Mouse (Mus musculus) neural tube, embryonic 13.5 days (tissue): ENCODE measurements around the gene Nav2. TPM values are rescaled to one million over a fixed set of nuclear protein-coding genes. Genes with fewer than 3 reads are reported as not detected.

Source experiments
- ATAC-seq: fragments of 200-750 bp; cut with Nextera tagmentation; 2 replicates; pipeline ENCODE4 v1.8.0; 2017; ENCODE audit warnings: low read depth, mild to moderate bottlenecking, moderate TSS enrichment, moderate library complexity
- H3K27ac ChIP-seq: fragments of 300-500 bp; sonication (generic); replicated peaks from 2 replicates; pipeline ENCODE4 v1.5.1; 2015; ENCODE audit warnings: moderate library complexity, mild to moderate bottlenecking, inconsistent platforms
- H3K27me3 ChIP-seq: fragments of 300-500 bp; sonication (generic); 2 replicates; pipeline ENCODE4 v1.6.1; 2015; ENCODE audit warnings: mild to moderate bottlenecking, inconsistent platforms
- H3K36me3 ChIP-seq: fragments of 300-500 bp; sonication (generic); 2 replicates; pipeline ENCODE4 v1.6.1; 2015; ENCODE audit warnings: mild to moderate bottlenecking, inconsistent platforms
- H3K4me1 ChIP-seq: fragments of 300-500 bp; sonication (generic); replicated peaks from 2 replicates; pipeline ENCODE4 v1.6.1; 2015; ENCODE audit warnings: inconsistent platforms
- H3K4me2 ChIP-seq: fragments of 300-500 bp; sonication (generic); 2 replicates; pipeline ENCODE4 v1.6.1; 2015; ENCODE audit warnings: inconsistent platforms, mild to moderate bottlenecking, moderate library complexity
- H3K4me3 ChIP-seq: fragments of 300-500 bp; sonication (generic); 2 replicates; pipeline ENCODE4 v1.5.1; 2015; ENCODE audit warnings: mild to moderate bottlenecking, inconsistent platforms
- H3K9ac ChIP-seq: fragments of 300-500 bp; sonication (generic); 2 replicates; pipeline ENCODE4 v1.6.1; 2015; ENCODE audit warnings: moderate library complexity, mild to moderate bottlenecking, inconsistent platforms
- H3K9me3 ChIP-seq: fragments of 300-500 bp; sonication (generic); 2 replicates; pipeline ENCODE4 v1.6.1; 2016; ENCODE audit warnings: inconsistent platforms
- WGBS: fragments of 180-500 bp; shearing (Covaris S2); methylation state at CpG from one replicate; pipeline ENCODE4 v1.1.7; 2015; 5-methylcytosine and 5-hydroxymethylcytosine counted together
- polyA plus RNA-seq: library from polyadenylated mRNA; unstranded; fragments of >200 nt; fragmentation: Nextera tagmentation; extraction: Ambion mirVana; gene quantifications from 2 replicates; pipeline ENCODE4 v1.2.1, GENCODE M21; 2015

Nav2 gene
- polyA plus RNA-seq, 1 experiment from 2014 or later: 19.6 TPM

GRCm38 (mm10) chr7:49426060-49426459 is 517.5 kb downstream of the Nav2 start:
- WGBS: 42% methylated on average over 4 of the region's 4 CpGs
- H3K27ac ChIP-seq: no peak overlapping the region; the same call in 1 of the 2 replicates
- H3K9me3 ChIP-seq: no peaks in the 10 kb centered on the region
- H3K4me3 ChIP-seq: no peak overlapping the region
- peaks cover 4% of the 10 kb centered on the region; the same call in 1 of the 2 replicates for H3K36me3 ChIP-seq
- peaks cover 8% of the 10 kb centered on the region; the same call in 1 of the 2 replicates for H3K4me1 ChIP-seq
- no peak overlapping the region for H3K9ac ChIP-seq
- H3K4me2 ChIP-seq: no peak overlapping the region
- no peak for ATAC-seq
- H3K27me3 ChIP-seq: no peaks in the 10 kb centered on the region

- no peaks in the 10 kb centered on the region for H3K27me3 ChIP-seq
Observed at GRCm38 (mm10) chr7:49427843-49428242, 519.3 kb downstream of the Nav2 start.

GRCm38 (mm10) chr7:49428947-49429346 is 520.4 kb downstream of the Nav2 start:
- Histone ChIP-seq H3K4me2 (no peak overlapping the region), H3K27ac (no peak overlapping the region), H3K4me1 (peaks cover 8% of the 10 kb centered on the region; the same call in 1 of the 2 replicates), H3K4me3 (no peak overlapping the region), H3K9me3 (no peaks in the 10 kb centered on the region), H3K36me3 (no peaks in the 10 kb centered on the region), H3K27me3 (no peaks in the 10 kb centered on the region), H3K9ac (no peak overlapping the region)
- WGBS: 69% methylated on average over 5 of the region's 5 CpGs
- ATAC-seq: peak; percentile 82

More at GRCm38 (mm10) chr7:49427843-49428242, 519.3 kb downstream of the Nav2 start:
- 58% methylated on average over 6 of the region's 6 CpGs for WGBS
- no peak overlapping the region for H3K4me3 ChIP-seq
- no peak overlapping the region for H3K27ac ChIP-seq
- H3K36me3 ChIP-seq: no peaks in the 10 kb centered on the region
- H3K9ac ChIP-seq: no peak overlapping the region
- H3K4me2 ChIP-seq: no peak overlapping the region
- no peaks in the 10 kb centered on the region for H3K9me3 ChIP-seq
- H3K4me1 ChIP-seq: peaks cover 8% of the 10 kb centered on the region; the same call in 1 of the 2 replicates
- ATAC-seq: no peak

- 88% methylated on average over 7 of the region's 7 CpGs for whole genome bisulfite sequencing
- H3K36me3 ChIP-seq: no peaks in the 10 kb centered on the region
Observed at GRCm38 (mm10) chr7:49430808-49431207, 522.3 kb downstream of the Nav2 start.

GRCm38 (mm10) chr7:49433945-49434344 is 525.4 kb downstream of the Nav2 start:
- Histone ChIP-seq H3K4me2 (no peak overlapping the region), H3K9ac (no peak overlapping the region)

More at GRCm38 (mm10) chr7:49430808-49431207, 522.3 kb downstream of the Nav2 start:
- no peak overlapping the region for H3K27ac ChIP-seq
- H3K4me1 ChIP-seq: peaks cover 6% of the 10 kb centered on the region; the same call in 1 of the 2 replicates
- H3K4me2 ChIP-seq: no peak overlapping the region
- no peak overlapping the region for H3K9ac ChIP-seq
- H3K27me3 ChIP-seq: no peaks in the 10 kb centered on the region
- no peak overlapping the region for H3K4me3 ChIP-seq
- ATAC-seq: no peak
- no peaks in the 10 kb centered on the region for H3K9me3 ChIP-seq

GRCm38 (mm10) chr7:49436492-49436891 is 528.0 kb downstream of the Nav2 start:
- no peaks in the 10 kb centered on the region for H3K9me3 ChIP-seq
- no peak overlapping the region for H3K4me2 ChIP-seq
- H3K27ac ChIP-seq: no peak overlapping the region
- no peak overlapping the region for H3K9ac ChIP-seq
- H3K4me3 ChIP-seq: no peak overlapping the region
- no peaks in the 10 kb centered on the region for H3K27me3 ChIP-seq
- peaks cover 16% of the 10 kb centered on the region for H3K4me1 ChIP-seq
- no peak for ATAC-seq
- 74% methylated on average over 7 of the region's 7 CpGs for WGBS
- H3K36me3 ChIP-seq: no peaks in the 10 kb centered on the region

More at GRCm38 (mm10) chr7:49433945-49434344, 525.4 kb downstream of the Nav2 start:
- Histone ChIP-seq H3K27ac (no peak overlapping the region), H3K27me3 (no peaks in the 10 kb centered on the region), H3K9me3 (no peaks in the 10 kb centered on the region), H3K4me1 (peaks cover 12% of the 10 kb centered on the region), H3K4me3 (no peak overlapping the region), H3K36me3 (no peaks in the 10 kb centered on the region)
- no peak for ATAC-seq

- no peak overlapping the region for H3K4me2 ChIP-seq
- H3K27ac ChIP-seq: no peak overlapping the region
- no peak overlapping the region for H3K4me3 ChIP-seq
- H3K9ac ChIP-seq: no peak overlapping the region
- H3K36me3 ChIP-seq: no peaks in the 10 kb centered on the region
- no peaks in the 10 kb centered on the region for H3K27me3 ChIP-seq
- H3K9me3 ChIP-seq: no peaks in the 10 kb centered on the region
- ATAC-seq: no peak
- H3K4me1 ChIP-seq: peaks cover 23% of the 10 kb centered on the region
- WGBS: 47% methylated on average over 11 of the region's 11 CpGs
Observed at GRCm38 (mm10) chr7:49437901-49438300, 529.4 kb downstream of the Nav2 start.

- Histone ChIP-seq H3K36me3 (no peaks in the 10 kb centered on the region), H3K9me3 (no peaks in the 10 kb centered on the region), H3K27me3 (no peaks in the 10 kb centered on the region), H3K4me2 (no peak overlapping the region), H3K27ac (no peak overlapping the region), H3K4me3 (no peak overlapping the region), H3K4me1 (peaks cover 23% of the 10 kb centered on the region), H3K9ac (no peak overlapping the region)
- ATAC-seq: no peak
- 78% methylated on average over 2 of the region's 2 CpGs for WGBS
Observed at GRCm38 (mm10) chr7:49439136-49439535, 530.6 kb downstream of the Nav2 start.

- Histone ChIP-seq H3K4me2 (no peak overlapping the region), H3K27me3 (no peaks in the 10 kb centered on the region), H3K4me1 (peaks cover 23% of the 10 kb centered on the region), H3K27ac (no peak overlapping the region), H3K36me3 (no peaks in the 10 kb centered on the region), H3K9ac (no peak overlapping the region), H3K4me3 (no peak overlapping the region), H3K9me3 (no peaks in the 10 kb centered on the region)
- no peak for ATAC-seq
- WGBS: 91% methylated on average over 14 of the region's 14 CpGs
Observed at GRCm38 (mm10) chr7:49440333-49440969, 531.9 kb downstream of the Nav2 start.

- 75% methylated on average over 8 of the region's 8 CpGs for WGBS
- no peak for ATAC-seq
- H3K4me3 ChIP-seq: no peak overlapping the region
Observed at GRCm38 (mm10) chr7:49442174-49442573, 533.7 kb downstream of the Nav2 start.

GRCm38 (mm10) chr7:49448580-49448979 is 540.1 kb downstream of the Nav2 start:
- no peak overlapping the region for H3K4me3 ChIP-seq
- WGBS: 66% methylated on average over 3 of the region's 3 CpGs
- H3K4me1 ChIP-seq: peaks cover 19% of the 10 kb centered on the region
- no peak for ATAC-seq
- H3K9ac ChIP-seq: no peak overlapping the region
- H3K27me3 ChIP-seq: no peaks in the 10 kb centered on the region
- H3K4me2 ChIP-seq: no peak overlapping the region
- H3K27ac ChIP-seq: no peak overlapping the region
- no peaks in the 10 kb centered on the region for H3K9me3 ChIP-seq
- peaks cover 13% of the 10 kb centered on the region for H3K36me3 ChIP-seq

More at GRCm38 (mm10) chr7:49442174-49442573, 533.7 kb downstream of the Nav2 start:
- peaks cover 23% of the 10 kb centered on the region for H3K4me1 ChIP-seq
- no peak overlapping the region for H3K27ac ChIP-seq
- H3K27me3 ChIP-seq: no peaks in the 10 kb centered on the region
- H3K36me3 ChIP-seq: no peaks in the 10 kb centered on the region
- H3K9ac ChIP-seq: no peak overlapping the region
- H3K4me2 ChIP-seq: no peak overlapping the region
- no peaks in the 10 kb centered on the region for H3K9me3 ChIP-seq

GRCm38 (mm10) chr7:49450261-49451141 is 542.0 kb downstream of the Nav2 start:
- H3K4me1 ChIP-seq: peaks cover 19% of the 10 kb centered on the region
- no peak overlapping the region for H3K4me3 ChIP-seq
- H3K27ac ChIP-seq: no peak overlapping the region
- peak overlapping the region; percentile 40 for H3K4me2 ChIP-seq
- 21% methylated on average over 22 of the region's 22 CpGs for WGBS
- peak overlapping the region; percentile 47; the same call in 1 of the 2 replicates for H3K9ac ChIP-seq
- H3K36me3 ChIP-seq: peaks cover 18% of the 10 kb centered on the region
- no peaks in the 10 kb centered on the region for H3K27me3 ChIP-seq
- peak; percentile 45; the same call in 1 of the 2 replicates for ATAC-seq
- no peaks in the 10 kb centered on the region for H3K9me3 ChIP-seq
